Mouse (Mus musculus): ENCODE results near the gene Thsd4.

Gene Thsd4

GRCm38 (mm10) chr9:60456651-60457050 lies 65.2 kb downstream of the Thsd4 start:
- DNase-seq (ENCODE audit: low read depth, low spot score), result no peak

- DNase-seq (ENCODE audit: low read depth, low spot score), result no peak
Observed at GRCm38 (mm10) chr9:60454406-60455076, 67.3 kb downstream of the Thsd4 start.

- no peak for DNase-seq (ENCODE audit: low read depth, low spot score)
Observed at GRCm38 (mm10) chr9:60449498-60449897, 72.3 kb downstream of the Thsd4 start.

GRCm38 (mm10) chr9:60445821-60446220 lies 76.0 kb downstream of the Thsd4 start:
- DNase-seq (ENCODE audit: low read depth, low spot score), result no peak

GRCm38 (mm10) chr9:60441274-60441902 lies 80.5 kb downstream of the Thsd4 start:
- DNase-seq (ENCODE audit: low read depth, low spot score), result no peak

GRCm38 (mm10) chr9:60440506-60440905 lies 81.3 kb downstream of the Thsd4 start:
- no peak for DNase-seq (ENCODE audit: low read depth, low spot score)

- DNase-seq (ENCODE audit: low read depth, low spot score), result no peak
Observed at GRCm38 (mm10) chr9:60436246-60436645, 85.6 kb downstream of the Thsd4 start.

- peak; percentile 67 for DNase-seq (ENCODE audit: low read depth, low spot score)
Observed at GRCm38 (mm10) chr9:60434093-60434492, 87.8 kb downstream of the Thsd4 start.

- DNase-seq (ENCODE audit: low read depth, low spot score), result no peak
Observed at GRCm38 (mm10) chr9:60431924-60432323, 89.9 kb downstream of the Thsd4 start.

GRCm38 (mm10) chr9:60430017-60430416 lies 91.8 kb downstream of the Thsd4 start:
- peak; percentile 59 for DNase-seq (ENCODE audit: low read depth, low spot score)

- no peak for DNase-seq (ENCODE audit: low read depth, low spot score)
Observed at GRCm38 (mm10) chr9:60414076-60414755, 107.6 kb downstream of the Thsd4 start.

GRCm38 (mm10) chr9:60410872-60411635 lies 110.8 kb downstream of the Thsd4 start:
- DNase-seq (ENCODE audit: low read depth, low spot score), result no peak

- DNase-seq (ENCODE audit: low read depth, low spot score), result no peak
Observed at GRCm38 (mm10) chr9:60407374-60407773, 114.5 kb downstream of the Thsd4 start.

GRCm38 (mm10) chr9:60405777-60406176 lies 116.1 kb downstream of the Thsd4 start:
- no peak for DNase-seq (ENCODE audit: low read depth, low spot score)

GRCm38 (mm10) chr9:60402681-60403080 lies 119.2 kb downstream of the Thsd4 start:
- DNase-seq (ENCODE audit: low read depth, low spot score), result no peak

GRCm38 (mm10) chr9:60400001-60400400 lies 121.8 kb downstream of the Thsd4 start:
- no peak for DNase-seq (ENCODE audit: low read depth, low spot score)

GRCm38 (mm10) chr9:60398073-60398472 lies 123.8 kb downstream of the Thsd4 start:
- DNase-seq (ENCODE audit: low read depth, low spot score), result no peak

GRCm38 (mm10) chr9:60396096-60396495 lies 125.8 kb downstream of the Thsd4 start:
- no peak for DNase-seq (ENCODE audit: low read depth, low spot score)

GRCm38 (mm10) chr9:60392916-60393315 lies 128.9 kb downstream of the Thsd4 start:
- DNase-seq (ENCODE audit: low read depth, low spot score), result no peak

- no peak for DNase-seq (ENCODE audit: low read depth, low spot score)
Observed at GRCm38 (mm10) chr9:60384751-60385150, 137.1 kb downstream of the Thsd4 start.

- no peak for DNase-seq (ENCODE audit: low read depth, low spot score)
Observed at GRCm38 (mm10) chr9:60382941-60383340, 138.9 kb downstream of the Thsd4 start.

GRCm38 (mm10) chr9:60382526-60382925 lies 139.3 kb downstream of the Thsd4 start:
- DNase-seq (ENCODE audit: low read depth, low spot score), result no peak
